Mouse (Mus musculus) left cerebral cortex, postnatal 36 days (tissue): Measurements from ENCODE around the gene Mnt. TPM values are rescaled to one million over a fixed set of nuclear protein-coding genes. Genes with fewer than 3 reads are reported as not detected.
A peak's percentile ranks its signal among the peaks of the same experiment; 100 is the strongest.

Experiments
- DNase-seq, 2 experiments: peaks; one replicate each; pipeline ENCODE4 v3.0.0; 2021 to 2022; ENCODE audit warnings: low spot score in 2 of 2, mixed read lengths in 1 of 2
- intact Hi-C: fragments of 180-260 bp; cut with DNase I; formaldehyde crosslinking; loops from one replicate; pipeline ENCODE4 v1.15.1; 2025
- total RNA-seq, 2 experiments: library from RNA; stranded (reverse); gene quantifications; 2 replicates each; pipeline ENCODE4 v1.2.3; 2021

Gene Mnt
- total RNA-seq, 2 experiments from 2014 or later = 31.5 to 31.7 TPM

- intact Hi-C loops = no loop called here
- no peak for DNase-seq
Observed at GRCm38 (mm10) chr11:74841366-74841765, 10.6 kb downstream of the Mnt start.

GRCm38 (mm10) chr11:74842045-74842444, 11.3 kb downstream of the Mnt start:
- DNase-seq = no peak
- intact Hi-C loops = no loop called here

- no peak for DNase-seq
- intact Hi-C loops = no loop called here
Observed at GRCm38 (mm10) chr11:74842656-74843434, 12.1 kb downstream of the Mnt start.

DNA sequence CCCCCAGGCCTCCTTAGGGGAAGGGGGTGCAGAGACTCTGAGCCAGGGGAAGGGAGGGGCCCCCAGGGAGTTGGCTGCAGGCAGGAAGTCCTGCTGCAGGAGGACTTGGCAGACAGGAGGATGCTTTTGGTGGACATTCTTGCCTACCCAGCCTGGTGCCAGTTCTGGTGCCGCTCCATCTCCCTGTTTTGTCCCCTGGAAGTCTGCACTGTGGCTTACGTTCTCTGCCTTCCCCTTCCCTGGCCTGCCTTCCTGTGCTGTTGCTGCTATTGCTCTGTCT, 12.7 kb downstream of the Mnt start:
- DNase-seq = no peak
- intact Hi-C loops = no loop called here

DNA sequence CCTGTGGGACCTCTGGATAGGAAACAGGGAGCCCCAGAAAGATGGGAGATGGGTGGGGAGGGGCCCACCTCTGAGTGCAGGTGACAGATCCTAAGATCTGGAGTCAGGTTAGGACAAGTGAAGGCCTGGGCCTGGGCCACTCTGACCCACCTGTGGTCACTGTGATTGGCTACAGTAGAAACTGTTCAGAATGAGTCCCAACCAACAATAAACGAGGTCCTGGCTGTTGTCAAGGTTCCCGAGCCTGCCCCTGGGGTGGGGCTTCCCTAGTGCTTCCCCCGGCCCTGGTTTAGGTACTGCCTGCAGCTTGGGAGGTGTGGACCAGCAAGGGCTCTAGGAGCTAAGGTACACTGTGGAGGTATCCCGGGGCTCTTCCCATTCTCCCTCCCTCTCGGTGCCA, 13.0 kb downstream of the Mnt start:
- no peak for DNase-seq
- intact Hi-C loops = no loop called here

DNA sequence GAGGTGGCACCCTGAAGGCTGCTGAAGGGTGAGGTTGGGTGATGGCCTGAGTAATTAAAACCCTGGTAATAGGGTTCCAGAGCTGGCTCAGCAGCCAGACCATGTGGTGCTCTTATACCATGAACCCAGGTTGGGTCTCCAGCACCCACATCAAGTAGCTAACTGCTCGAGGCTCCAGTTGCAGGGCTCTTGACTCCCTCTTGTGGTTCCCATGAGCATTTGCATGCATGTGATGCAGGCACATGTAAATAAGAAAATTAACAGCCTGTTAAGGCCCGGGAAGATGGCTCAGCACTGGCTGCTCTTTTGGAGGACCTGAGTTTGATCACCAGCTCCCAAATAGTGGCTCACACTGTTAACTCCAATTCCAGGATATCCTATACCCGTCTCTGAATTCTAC, 15.1 kb downstream of the Mnt start:
- intact Hi-C loops = loop anchor here (5.0 kb wide), 1 partner anchor 38 kb away; no protein-coding TSS in a partner anchor
- DNase-seq = no peak

- DNase-seq = peak in 1 of 2 experiments; percentile 72
- intact Hi-C loops = loop anchor here (2.0 to 5.0 kb wide), 2 partner anchors 25 to 41 kb away; no protein-coding TSS in a partner anchor
Observed at GRCm38 (mm10) chr11:74847919-74848521, 17.3 kb downstream of the Mnt start.

DNA sequence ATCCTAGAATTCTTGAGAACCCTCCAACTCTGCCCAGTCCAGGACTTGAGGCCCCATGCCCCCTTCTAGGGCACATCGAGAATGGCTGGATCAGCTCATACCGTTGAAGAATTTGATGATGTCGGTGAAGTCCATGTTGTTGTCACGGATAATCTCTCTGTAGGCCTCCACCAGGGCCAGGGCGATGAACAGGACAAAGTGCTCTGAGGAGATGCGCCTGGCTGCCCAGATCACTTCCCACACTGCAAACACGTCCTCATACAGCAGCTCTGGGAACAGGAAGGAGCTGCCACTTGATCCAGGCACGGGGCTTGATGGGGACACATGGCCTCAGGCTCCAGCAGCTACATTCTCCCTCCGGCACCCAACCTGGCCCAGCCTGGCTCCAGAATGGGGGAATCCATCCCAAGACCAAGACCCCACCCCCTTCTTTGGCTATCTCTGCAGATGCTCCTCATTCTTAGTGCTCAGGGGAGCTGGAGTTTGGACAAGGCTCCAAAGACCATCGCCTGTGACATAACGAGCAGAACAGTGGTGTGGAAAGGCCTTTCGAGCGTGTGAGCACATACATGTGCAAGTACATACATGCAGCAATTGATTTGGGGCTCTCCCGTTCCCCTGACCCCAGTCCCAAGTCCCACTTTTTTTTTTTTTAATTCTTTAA, 20.4 kb downstream of the Mnt start:
- intact Hi-C loops = no loop called here
- no peak for DNase-seq

GRCm38 (mm10) chr11:74857756-74858155, 27.0 kb downstream of the Mnt start:
- DNase-seq = no peak
- intact Hi-C loops = no loop called here

DNA sequence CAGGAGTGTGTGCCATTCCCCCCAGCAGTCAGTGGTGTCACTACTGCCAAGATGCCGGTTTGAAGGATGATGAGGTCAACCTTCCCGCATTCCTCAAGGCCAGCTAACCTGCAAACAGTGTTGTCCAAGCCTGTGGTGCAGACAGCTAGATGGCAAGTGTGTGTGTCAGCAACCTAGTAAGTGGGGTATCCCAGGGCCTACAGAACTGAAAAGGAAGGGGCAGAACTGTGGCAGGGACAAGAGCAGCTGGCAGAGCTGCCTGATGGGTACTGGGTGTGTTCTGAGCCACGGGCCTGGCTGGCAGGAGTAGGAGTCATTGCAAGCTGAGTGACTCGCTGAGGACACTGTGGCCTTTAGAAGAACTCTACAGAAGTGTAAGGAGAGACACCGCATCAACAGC, 31.4 kb downstream of the Mnt start:
- intact Hi-C loops = no loop called here
- no peak for DNase-seq

- no peak for DNase-seq
- intact Hi-C loops = no loop called here
Observed at GRCm38 (mm10) chr11:74863471-74863870, 32.8 kb downstream of the Mnt start.

GRCm38 (mm10) chr11:74864421-74864820, 33.7 kb downstream of the Mnt start:
- no peak for DNase-seq
- intact Hi-C loops = no loop called here

GRCm38 (mm10) chr11:74865252-74865651, 34.5 kb downstream of the Mnt start:
- intact Hi-C loops = no loop called here
- no peak for DNase-seq

GRCm38 (mm10) chr11:74866640-74867039, 35.9 kb downstream of the Mnt start:
- intact Hi-C loops = no loop called here
- no peak for DNase-seq

DNA sequence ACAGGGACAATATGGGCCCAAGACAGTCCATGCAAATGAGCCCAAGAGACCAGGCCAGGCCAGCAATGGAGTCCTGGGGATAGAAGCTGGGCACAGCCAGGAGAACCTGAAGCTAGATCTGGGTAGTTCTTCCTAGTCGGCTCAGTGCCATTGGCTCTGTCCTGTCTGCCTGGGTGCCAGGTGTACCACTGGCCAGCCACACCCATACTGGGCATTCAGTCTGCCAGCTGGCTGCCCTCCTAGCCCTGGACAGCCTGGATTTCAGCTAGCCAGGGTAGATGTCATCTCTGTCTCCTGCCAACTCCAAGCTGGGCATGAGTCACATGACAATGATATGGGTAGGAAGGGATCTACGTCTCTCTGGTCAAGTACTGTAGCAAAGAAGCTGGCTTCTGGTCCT, 36.5 kb downstream of the Mnt start:
- intact Hi-C loops = no loop called here
- DNase-seq = no peak

GRCm38 (mm10) chr11:74868046-74868760, 37.5 kb downstream of the Mnt start:
- DNase-seq = no peak
- intact Hi-C loops = no loop called here

GRCm38 (mm10) chr11:74869603-74870002, 38.9 kb downstream of the Mnt start:
- DNase-seq = no peak
- intact Hi-C loops = no loop called here

- DNase-seq = no peak
- intact Hi-C loops = no loop called here
Observed at GRCm38 (mm10) chr11:74870544-74870943, 39.8 kb downstream of the Mnt start.

DNA sequence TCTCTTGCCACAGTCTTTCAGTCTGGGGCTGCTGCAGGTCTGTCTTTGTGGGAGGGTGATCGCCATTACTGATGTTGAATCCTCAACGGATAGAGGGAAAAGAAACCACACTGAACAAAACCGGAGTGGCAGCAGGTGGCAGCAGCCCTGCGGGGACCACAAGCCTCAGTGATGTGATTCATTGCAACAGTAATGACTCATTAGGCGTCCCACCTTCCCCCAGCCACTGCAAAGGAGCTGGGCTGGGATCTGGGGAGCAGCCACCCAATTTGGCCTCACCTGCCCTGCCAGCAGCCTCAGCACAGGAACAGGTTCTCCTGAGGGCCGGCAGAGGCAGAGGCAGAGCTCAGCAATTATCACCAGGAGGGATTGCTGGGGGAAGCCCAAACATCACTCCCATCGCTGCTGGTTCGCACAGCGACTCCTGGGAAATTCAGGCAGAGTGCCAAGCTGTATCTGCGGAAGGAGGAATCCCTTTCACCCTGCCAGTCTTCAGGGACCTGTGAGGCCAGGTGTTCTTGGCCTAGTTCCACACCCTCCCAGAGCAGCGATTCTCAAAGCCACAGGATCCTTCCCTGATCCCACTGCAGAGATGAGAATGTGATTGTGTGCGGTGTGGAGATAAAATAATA, 40.4 kb downstream of the Mnt start:
- intact Hi-C loops = no loop called here
- DNase-seq = peak; percentile 58 to 63

DNA sequence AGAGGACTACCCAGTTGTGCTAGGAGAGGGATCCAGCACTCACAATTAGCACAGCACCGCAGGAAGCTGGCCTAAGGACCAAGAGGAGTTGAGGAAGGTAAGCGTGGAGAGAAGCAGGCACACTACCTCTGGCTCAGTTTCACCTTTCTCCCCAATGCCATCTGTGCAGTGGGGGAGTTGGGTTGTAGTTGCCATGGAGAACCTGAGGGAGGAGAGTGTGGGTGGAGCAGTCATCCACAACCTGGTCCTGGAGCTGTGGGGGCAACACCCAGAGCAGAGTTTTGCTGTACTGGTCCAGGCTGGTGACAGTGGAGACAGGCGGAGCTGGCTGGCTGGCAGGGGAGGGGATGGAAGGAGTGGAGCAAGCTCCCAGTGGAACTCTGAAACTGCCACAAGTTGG, 43.9 kb downstream of the Mnt start:
- peak; percentile 43 to 47 for DNase-seq
- intact Hi-C loops = no loop called here
